Mouse (Mus musculus): ENCODE data around the gene Dlgap3. TPM values are rescaled to one million over a fixed set of nuclear protein-coding genes. Genes with fewer than 3 reads are reported as not detected.

Dlgap3 gene
- polyA plus RNA-seq, 1 experiment, result 2.6 TPM

- DNase-seq, result no peak
- Histone ChIP-seq H3K4me3 (ENCODE audit: control insufficient read depth, insufficient read depth, low read length) (no peak overlapping the region), H3K27me3 (ENCODE audit: control insufficient read depth, insufficient read depth, low read length) (no peaks in the 10 kb centered on the region), H3K4me1 (replicated peaks; ENCODE audit: control insufficient read depth, insufficient read depth, low read length) (no peaks in the 10 kb centered on the region), H3K27ac (ENCODE audit: control insufficient read depth, insufficient read depth, low read length) (no peak overlapping the region), H3K36me3 (ENCODE audit: control insufficient read depth, insufficient read depth, low read length) (no peaks in the 10 kb centered on the region)
- no peak for TF ChIP-seq CTCF (IDR thresholded peaks at IDR 0.05; ENCODE audit: borderline replicate concordance, control insufficient read depth, extremely low read depth, insufficient read depth, low read length, poor library complexity)
- TF ChIP-seq POLR2A (IDR thresholded peaks at IDR 0.05; ENCODE audit: control insufficient read depth, extremely low read depth, insufficient read depth, low read length, poor library complexity), result no peak
- 72% methylated on average over 14 of the region's 14 CpGs for WGBS
Measured at GRCm38 (mm10) chr4:127193378-127194155, 24.6 kb downstream of the Dlgap3 start.

- WGBS, result 93% methylated on average over 25 of the region's 25 CpGs
- H3K27ac ChIP-seq (ENCODE audit: control insufficient read depth, insufficient read depth, low read length), result no peak overlapping the region
Measured at GRCm38 (mm10) chr4:127194477-127195269, 25.7 kb downstream of the Dlgap3 start.

GRCm38 (mm10) chr4:127198609-127199008, 29.6 kb downstream of the Dlgap3 start:
- DNase-seq, result no peak
- Histone ChIP-seq H3K27me3 (ENCODE audit: control insufficient read depth, insufficient read depth, low read length) (no peaks in the 10 kb centered on the region), H3K27ac (ENCODE audit: control insufficient read depth, insufficient read depth, low read length) (no peak overlapping the region), H3K4me3 (ENCODE audit: control insufficient read depth, insufficient read depth, low read length) (no peak overlapping the region), H3K4me1 (replicated peaks; ENCODE audit: control insufficient read depth, insufficient read depth, low read length) (no peaks in the 10 kb centered on the region), H3K36me3 (ENCODE audit: control insufficient read depth, insufficient read depth, low read length) (no peaks in the 10 kb centered on the region)
- no peak for TF ChIP-seq CTCF (IDR thresholded peaks at IDR 0.05; ENCODE audit: borderline replicate concordance, control insufficient read depth, extremely low read depth, insufficient read depth, low read length, poor library complexity)
- TF ChIP-seq POLR2A (IDR thresholded peaks at IDR 0.05; ENCODE audit: control insufficient read depth, extremely low read depth, insufficient read depth, low read length, poor library complexity), result no peak
- whole genome bisulfite sequencing, result 63% methylated on average over 6 of the region's 6 CpGs

More at GRCm38 (mm10) chr4:127194477-127195269, 25.7 kb downstream of the Dlgap3 start:
- Histone ChIP-seq H3K4me1 (replicated peaks; ENCODE audit: control insufficient read depth, insufficient read depth, low read length) (no peaks in the 10 kb centered on the region), H3K36me3 (ENCODE audit: control insufficient read depth, insufficient read depth, low read length) (no peaks in the 10 kb centered on the region), H3K27me3 (ENCODE audit: control insufficient read depth, insufficient read depth, low read length) (no peaks in the 10 kb centered on the region), H3K4me3 (ENCODE audit: control insufficient read depth, insufficient read depth, low read length) (no peak overlapping the region)
- DNase-seq, result no peak
- TF ChIP-seq CTCF (IDR thresholded peaks at IDR 0.05; ENCODE audit: borderline replicate concordance, control insufficient read depth, extremely low read depth, insufficient read depth, low read length, poor library complexity) (no peak), POLR2A (IDR thresholded peaks at IDR 0.05; ENCODE audit: control insufficient read depth, extremely low read depth, insufficient read depth, low read length, poor library complexity) (no peak)

- Histone ChIP-seq H3K4me1 (replicated peaks; ENCODE audit: control insufficient read depth, insufficient read depth, low read length) (no peaks in the 10 kb centered on the region), H3K27me3 (ENCODE audit: control insufficient read depth, insufficient read depth, low read length) (no peaks in the 10 kb centered on the region), H3K36me3 (ENCODE audit: control insufficient read depth, insufficient read depth, low read length) (no peaks in the 10 kb centered on the region), H3K4me3 (ENCODE audit: control insufficient read depth, insufficient read depth, low read length) (no peak overlapping the region), H3K27ac (ENCODE audit: control insufficient read depth, insufficient read depth, low read length) (no peak overlapping the region)
- peak; percentile 22 for DNase-seq
- TF ChIP-seq CTCF (IDR thresholded peaks at IDR 0.05; ENCODE audit: borderline replicate concordance, control insufficient read depth, extremely low read depth, insufficient read depth, low read length, poor library complexity), result no peak
- TF ChIP-seq POLR2A (IDR thresholded peaks at IDR 0.05; ENCODE audit: control insufficient read depth, extremely low read depth, insufficient read depth, low read length, poor library complexity), result no peak
- WGBS, result 82% methylated on average over 12 of the region's 12 CpGs
Measured at GRCm38 (mm10) chr4:127199406-127199805, 30.4 kb downstream of the Dlgap3 start.

GRCm38 (mm10) chr4:127200164-127200722, 31.2 kb downstream of the Dlgap3 start:
- Histone ChIP-seq H3K27ac (ENCODE audit: control insufficient read depth, insufficient read depth, low read length) (no peak overlapping the region), H3K36me3 (ENCODE audit: control insufficient read depth, insufficient read depth, low read length) (no peaks in the 10 kb centered on the region), H3K27me3 (ENCODE audit: control insufficient read depth, insufficient read depth, low read length) (no peaks in the 10 kb centered on the region), H3K4me3 (ENCODE audit: control insufficient read depth, insufficient read depth, low read length) (no peak overlapping the region), H3K4me1 (replicated peaks; ENCODE audit: control insufficient read depth, insufficient read depth, low read length) (no peaks in the 10 kb centered on the region)
- DNase-seq, result no peak
- TF ChIP-seq CTCF (IDR thresholded peaks at IDR 0.05; ENCODE audit: borderline replicate concordance, control insufficient read depth, extremely low read depth, insufficient read depth, low read length, poor library complexity), result no peak
- no peak for TF ChIP-seq POLR2A (IDR thresholded peaks at IDR 0.05; ENCODE audit: control insufficient read depth, extremely low read depth, insufficient read depth, low read length, poor library complexity)
- WGBS, result 88% methylated on average over 12 of the region's 12 CpGs
